Comparison of ENCODE assay signal across 22 mouse cellular contexts in genomic region chr3:76572920-76573541, GRCm38 (mm10).
DNase-seq lines count a peak whose midpoint lies in the region; ATAC-seq and TF ChIP-seq lines count a peak whose summit lies in the region.
"Had no signal": no experiment of that assay in that cellular context is flagged by ENCODE, and none has a peak within 500 bp of the region (broad histone marks: within the 10 kb centered on the region; RNA-seq: fewer than 3 reads in every experiment).

No protein-coding gene starts in this region.

- no peaks in the 10 kb centered on the region for H3K4me1 ChIP-seq in forebrain, embryonic 13.5 days
- H3K4me1 ChIP-seq in forebrain, embryonic 15.5 days, result no peaks in the 10 kb centered on the region
- H3K4me1 ChIP-seq in midbrain, embryonic 11.5 days (ENCODE audit: control insufficient read depth, insufficient read depth, low read length), result no peaks in the 10 kb centered on the region
- H3K4me1 ChIP-seq in midbrain, embryonic 10.5 days, result no peaks in the 10 kb centered on the region
- H3K4me1 ChIP-seq in midbrain, postnatal 0 days (ENCODE audit: insufficient read depth, low read length), result no peaks in the 10 kb centered on the region
- H3K4me1 ChIP-seq: heart, embryonic 13.5 days; hindbrain, embryonic 15.5 days; stomach, embryonic 15.5 days had no signal

- no peak for TF ChIP-seq CTCF in midbrain, postnatal 0 days (IDR thresholded peaks at IDR 0.05)

- no peak overlapping the region for H3K4me2 ChIP-seq in forebrain, embryonic 13.5 days
- no peak overlapping the region for H3K4me2 ChIP-seq in forebrain, embryonic 15.5 days (replicated peaks)
- no peak overlapping the region for H3K4me2 ChIP-seq in midbrain, embryonic 11.5 days
- no peak overlapping the region for H3K4me2 ChIP-seq in midbrain, postnatal 0 days (ENCODE audit: low read depth, low read length, poor library complexity, severe bottlenecking)
- H3K4me2 ChIP-seq: heart, embryonic 13.5 days; hindbrain, embryonic 15.5 days; stomach, embryonic 15.5 days had no signal

- H3K4me3 ChIP-seq in forebrain, embryonic 13.5 days, result no peak overlapping the region
- H3K4me3 ChIP-seq in forebrain, embryonic 15.5 days, result no peak overlapping the region
- no peak overlapping the region for H3K4me3 ChIP-seq in midbrain, embryonic 11.5 days (ENCODE audit: low read depth, low read length)
- no peak overlapping the region for H3K4me3 ChIP-seq in midbrain, embryonic 10.5 days
- no peak overlapping the region for H3K4me3 ChIP-seq in midbrain, postnatal 0 days (ENCODE audit: low read depth, low read length)
- H3K4me3 ChIP-seq: heart, embryonic 13.5 days; hindbrain, embryonic 15.5 days; layer of hippocampus, adult 2 months; stomach, embryonic 15.5 days had no signal

- no peaks in the 10 kb centered on the region for H3K9me3 ChIP-seq in forebrain, embryonic 13.5 days (replicated peaks)
- no peaks in the 10 kb centered on the region for H3K9me3 ChIP-seq in forebrain, embryonic 15.5 days
- H3K9me3 ChIP-seq in midbrain, embryonic 11.5 days (ENCODE audit: control insufficient read depth, low read length), result no peaks in the 10 kb centered on the region
- no peaks in the 10 kb centered on the region for H3K9me3 ChIP-seq in midbrain, embryonic 10.5 days (replicated peaks)
- no peaks in the 10 kb centered on the region for H3K9me3 ChIP-seq in midbrain, postnatal 0 days (ENCODE audit: low read length)
- H3K9me3 ChIP-seq: heart, embryonic 13.5 days; hindbrain, embryonic 15.5 days; stomach, embryonic 15.5 days had no signal

- peak; percentile 85 for DNase-seq in midbrain, embryonic 11.5 days (ENCODE audit: low spot score, missing footprints)
- no peak for DNase-seq in midbrain, embryonic 10.5 days (ENCODE audit: low spot score)
- DNase-seq in midbrain, postnatal 0 days (ENCODE audit: low spot score), result peak; percentile 6
- no peak for DNase-seq in urinary bladder, postnatal 25 days (ENCODE audit: low spot score)
- DNase-seq in lung, postnatal 25 days (ENCODE audit: low spot score), result no peak
- DNase-seq: adrenal gland, postnatal 36 days; cerebellum, adult 11-12 months; cerebellum, postnatal 10 days; gastrocnemius, postnatal 25 days; heart, adult 18-20 months; heart, postnatal 14 days; kidney, adult 9 months; kidney, postnatal 14 days; right cerebral cortex, adult 18-20 months; thymus, postnatal 36 days had no signal

- no peak overlapping the region for H3K9ac ChIP-seq in forebrain, embryonic 13.5 days
- no peak overlapping the region for H3K9ac ChIP-seq in forebrain, embryonic 15.5 days (replicated peaks)
- no peak overlapping the region for H3K9ac ChIP-seq in midbrain, embryonic 11.5 days (ENCODE audit: low read length)
- H3K9ac ChIP-seq in midbrain, postnatal 0 days (replicated peaks; ENCODE audit: low read length, poor library complexity, severe bottlenecking), result no peak overlapping the region
- H3K9ac ChIP-seq: heart, embryonic 13.5 days; hindbrain, embryonic 15.5 days; stomach, embryonic 15.5 days had no signal

- ATAC-seq in forebrain, embryonic 13.5 days, result 0 out of 2 replicates have a peak, but pooled peaks have one; percentile 27
- ATAC-seq in forebrain, embryonic 15.5 days (replicated peaks), result no peak
- ATAC-seq in midbrain, embryonic 11.5 days (ENCODE audit: low FRiP score), result peak; percentile 65; the same call in 1 of the 2 replicates
- ATAC-seq in midbrain, postnatal 0 days (ENCODE audit: low FRiP score), result no peak
- ATAC-seq: intestine, embryonic 16.5 days had no signal

- 45% methylated on average over 3 of the region's 3 CpGs for WGBS in forebrain, embryonic 13.5 days
- 46% methylated on average over 3 of the region's 3 CpGs for WGBS in forebrain, embryonic 15.5 days
- WGBS in midbrain, embryonic 11.5 days, result 76% methylated on average over 3 of the region's 3 CpGs
- 82% methylated on average over 3 of the region's 3 CpGs for WGBS in midbrain, embryonic 10.5 days
- 24% methylated on average over 3 of the region's 3 CpGs for WGBS in midbrain, postnatal 0 days

- no peak overlapping the region for H3K27ac ChIP-seq in forebrain, embryonic 13.5 days
- H3K27ac ChIP-seq in forebrain, embryonic 15.5 days (replicated peaks), result no peak overlapping the region
- H3K27ac ChIP-seq in midbrain, embryonic 11.5 days (ENCODE audit: low read depth, low read length), result no peak overlapping the region
- H3K27ac ChIP-seq in midbrain, embryonic 10.5 days (replicated peaks), result no peak overlapping the region
- H3K27ac ChIP-seq in midbrain, postnatal 0 days (ENCODE audit: low read depth, low read length), result no peak overlapping the region
- H3K27ac ChIP-seq: heart, embryonic 13.5 days; hindbrain, embryonic 15.5 days; layer of hippocampus, adult 2 months; stomach, embryonic 15.5 days had no signal

- no peaks in the 10 kb centered on the region for H3K36me3 ChIP-seq in forebrain, embryonic 13.5 days (ENCODE audit: poor library complexity, severe bottlenecking)
- H3K36me3 ChIP-seq in forebrain, embryonic 15.5 days, result no peaks in the 10 kb centered on the region
- no peaks in the 10 kb centered on the region for H3K36me3 ChIP-seq in midbrain, embryonic 11.5 days (ENCODE audit: control insufficient read depth, insufficient read depth, low read length)
- no peaks in the 10 kb centered on the region for H3K36me3 ChIP-seq in midbrain, embryonic 10.5 days
- H3K36me3 ChIP-seq in midbrain, postnatal 0 days (ENCODE audit: insufficient read depth, low read length), result no peaks in the 10 kb centered on the region
- H3K36me3 ChIP-seq: heart, embryonic 13.5 days; hindbrain, embryonic 15.5 days; stomach, embryonic 15.5 days had no signal

- no peaks in the 10 kb centered on the region for H3K27me3 ChIP-seq in forebrain, embryonic 13.5 days
- H3K27me3 ChIP-seq in forebrain, embryonic 15.5 days, result no peaks in the 10 kb centered on the region
- H3K27me3 ChIP-seq in midbrain, embryonic 11.5 days (ENCODE audit: control insufficient read depth, insufficient read depth, low read length), result no peaks in the 10 kb centered on the region
- H3K27me3 ChIP-seq in midbrain, embryonic 10.5 days (ENCODE audit: low read depth, poor library complexity, severe bottlenecking), result no peaks in the 10 kb centered on the region
- no peaks in the 10 kb centered on the region for H3K27me3 ChIP-seq in midbrain, postnatal 0 days (ENCODE audit: insufficient read depth, low read length)
- H3K27me3 ChIP-seq: heart, embryonic 13.5 days; hindbrain, embryonic 15.5 days; stomach, embryonic 15.5 days had no signal

Comparison
In these comparisons a context has a peak if more than half of its experiments do, and no peak if none do; other contexts are left out.
1. ATAC-seq: peak in forebrain, embryonic 13.5 days (single experiment) and midbrain, embryonic 11.5 days (single experiment); none in forebrain, embryonic 15.5 days (single experiment) and midbrain, postnatal 0 days (single experiment).
2. DNase-seq: peak in midbrain, embryonic 11.5 days (single experiment) and midbrain, postnatal 0 days (single experiment); none in midbrain, embryonic 10.5 days (single experiment), urinary bladder, postnatal 25 days (single experiment) and lung, postnatal 25 days (single experiment).